ENCODE assay signal across 15 mouse cellular contexts in genomic region chr4:46675992-46676391, GRCm38 (mm10).
"Had no signal": no experiment of that assay in that cellular context is flagged by ENCODE, and none has a peak within 500 bp of the region (broad histone marks: within the 10 kb centered on the region; RNA-seq: fewer than 3 reads in every experiment).

No protein-coding gene starts in this region.

- H3K9ac ChIP-seq: liver, embryonic 15.5 days; lung, embryonic 14.5 days; neural tube, embryonic 13.5 days had no signal

- DNase-seq: kidney, adult 2 months; kidney, postnatal 25 days; lung, embryonic 14.5 days; lung, postnatal 10 days; lung, postnatal 4 days; retina, postnatal 1 day; right cerebral cortex, postnatal 14 days had no signal

- H3K36me3 ChIP-seq: limb, embryonic 10.5 days; liver, embryonic 15.5 days; midbrain, embryonic 10.5 days had no signal

- H3K4me1 ChIP-seq: limb, embryonic 10.5 days; neural tube, embryonic 13.5 days had no signal

- H3K9me3 ChIP-seq: limb, embryonic 10.5 days; liver, embryonic 15.5 days; midbrain, embryonic 10.5 days; neural tube, embryonic 13.5 days had no signal

- ATAC-seq: intestine, embryonic 16.5 days; midbrain, embryonic 16.5 days had no signal

- H3K4me2 ChIP-seq: liver, embryonic 15.5 days; lung, embryonic 14.5 days; neural tube, embryonic 13.5 days had no signal

- H3K27ac ChIP-seq: left cerebral cortex, adult 2 months; limb, embryonic 10.5 days; liver, embryonic 15.5 days; midbrain, embryonic 10.5 days; neural tube, embryonic 13.5 days; stomach, postnatal 0 days had no signal

- H3K4me3 ChIP-seq: left cerebral cortex, adult 2 months; limb, embryonic 10.5 days; liver, embryonic 15.5 days; midbrain, embryonic 10.5 days; neural tube, embryonic 13.5 days had no signal

- H3K27me3 ChIP-seq: liver, embryonic 15.5 days; neural tube, embryonic 13.5 days had no signal
